Mouse (Mus musculus) lung, postnatal 0 days (tissue): Measurements from ENCODE around the gene Fgfr1op.

Experiments used
- CTCF ChIP-seq: IDR thresholded peaks from 2 replicates; pipeline ENCODE4 v1.5.1; 2016; ENCODE audit warnings: antibody characterized with exemption, mild to moderate bottlenecking
- EP300 ChIP-seq: IDR thresholded peaks from 2 replicates; pipeline ENCODE4 v1.6.1; 2016; ENCODE audit warnings: antibody characterized with exemption, mild to moderate bottlenecking, control low read depth

DNA sequence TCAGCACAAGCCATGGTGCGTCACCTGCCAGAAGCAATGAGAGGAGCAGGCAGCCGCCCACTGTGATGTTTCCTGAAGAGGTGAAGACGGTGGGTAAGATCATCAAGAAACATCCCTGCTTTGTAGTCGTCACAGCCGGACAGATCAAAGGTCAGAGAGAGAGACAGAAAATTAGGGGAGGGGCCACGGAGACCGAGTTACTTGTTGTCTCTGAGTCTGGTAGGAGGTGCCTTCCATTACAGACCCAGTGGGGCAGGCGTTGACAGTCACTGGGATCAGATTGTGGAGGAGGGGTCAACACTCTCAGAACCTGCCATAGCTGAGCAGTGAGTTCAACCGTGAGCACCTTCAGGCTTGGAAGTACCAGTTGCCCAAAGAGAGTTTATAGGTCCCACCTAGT, 63.3 kb downstream of the Fgfr1op start:
- TF ChIP-seq CTCF (no peak), EP300 (no peak)
